ENCODE assay signal across 17 mouse cellular contexts in genomic region chr3:129976317-129976716, GRCm38 (mm10).
"Had no signal": no experiment of that assay in that cellular context is flagged by ENCODE, and none has a peak within 500 bp of the region (broad histone marks: within the 10 kb centered on the region; RNA-seq: fewer than 3 reads in every experiment).

No protein-coding gene starts in this region.

- H3K4me1 ChIP-seq: lung, embryonic 15.5 days; midbrain, embryonic 12.5 days; neural tube, embryonic 12.5 days had no signal

- H3K9me3 ChIP-seq: lung, embryonic 15.5 days; midbrain, embryonic 12.5 days; neural tube, embryonic 12.5 days had no signal

- H3K4me3 ChIP-seq: lung, embryonic 15.5 days; megakaryocyte, embryonic 14.5 days; midbrain, embryonic 12.5 days; myocyte; neural tube, embryonic 12.5 days had no signal

- H3K27me3 ChIP-seq: lung, embryonic 15.5 days; neural tube, embryonic 12.5 days had no signal

- H3K27ac ChIP-seq: lung, embryonic 15.5 days; macrophage; midbrain, embryonic 12.5 days; neural tube, embryonic 12.5 days had no signal

- DNase-seq: liver, postnatal 0 days; lung, adult 2 months; lung, postnatal 14 days; lung, postnatal 36 days; midbrain, embryonic 14.5 days; right cerebral cortex, postnatal 25 days; right cerebral cortex, postnatal 4 days; spleen, adult 18-20 months; thymus, adult 18-20 months; thymus, postnatal 14 days; thymus, postnatal 36 days had no signal

- H3K36me3 ChIP-seq: lung, embryonic 15.5 days; midbrain, embryonic 12.5 days; neural tube, embryonic 12.5 days had no signal
